Mouse (Mus musculus) heart, postnatal 0 days (tissue): Measurements from ENCODE around the gene Tert. TPM values are rescaled to one million over a fixed set of nuclear protein-coding genes. Genes with fewer than 3 reads are reported as not detected.

ENCODE experiments used
- ATAC-seq: fragments of 200-750 bp; cut with Nextera tagmentation; 2 replicates; pipeline ENCODE4 v1.8.0; 2017; ENCODE audit warnings: low read depth, moderate number of reproducible peaks, moderate library complexity; ENCODE audit not compliant: insufficient read depth
- DNase-seq: peaks from one replicate; pipeline ENCODE4 v3.0.0-alpha.2; 2016; ENCODE audit warnings: low spot score
- H3K27ac ChIP-seq: fragments of 300-500 bp; sonication (generic); 2 replicates; pipeline ENCODE4 v1.5.1; 2014; ENCODE audit warnings: low read depth, mild to moderate bottlenecking
- H3K27me3 ChIP-seq: fragments of 300-500 bp; sonication (generic); 2 replicates; pipeline ENCODE4 v1.6.1; 2014; ENCODE audit warnings: low read length, mixed read lengths; ENCODE audit not compliant: control insufficient read depth, insufficient read depth
- H3K36me3 ChIP-seq: fragments of 300-500 bp; sonication (generic); replicated peaks from 2 replicates; pipeline ENCODE4 v1.6.1; 2014; ENCODE audit warnings: low read length, mixed read lengths; ENCODE audit not compliant: control insufficient read depth, insufficient read depth
- H3K4me1 ChIP-seq: fragments of 300-500 bp; sonication (generic); 2 replicates; pipeline ENCODE4 v1.6.1; 2014; ENCODE audit warnings: antibody characterized with exemption; ENCODE audit not compliant: control insufficient read depth, insufficient read depth
- H3K4me2 ChIP-seq: fragments of 300-500 bp; sonication (generic); 2 replicates; pipeline ENCODE4 v1.6.1; 2014; ENCODE audit warnings: low read depth, mild to moderate bottlenecking, low read length, moderate library complexity
- H3K4me3 ChIP-seq: fragments of 300-500 bp; sonication (generic); 2 replicates; pipeline ENCODE4 v1.5.1; 2014; ENCODE audit warnings: low read depth, low read length
- H3K9ac ChIP-seq: fragments of 300-500 bp; sonication (generic); replicated peaks from 2 replicates; pipeline ENCODE4 v1.6.1; 2014; ENCODE audit warnings: low read depth, low read length, mixed read lengths
- H3K9me3 ChIP-seq: fragments of 300-500 bp; sonication (generic); replicated peaks from 2 replicates; pipeline ENCODE4 v1.6.1; 2016; ENCODE audit warnings: low read length; ENCODE audit not compliant: control insufficient read depth
- CTCF ChIP-seq: IDR thresholded peaks from 2 replicates; pipeline ENCODE4 v1.5.1; 2016; ENCODE audit warnings: antibody characterized with exemption, control low read depth, low read depth
- EP300 ChIP-seq: IDR thresholded peaks from 2 replicates; pipeline ENCODE4 v1.6.1; 2016; ENCODE audit warnings: antibody characterized with exemption, low read depth
- WGBS: fragments of 180-500 bp; shearing (Covaris S2); extraction: QIAGEN DNeasy Blood & Tissue Kit; methylation state at CpG from one replicate; pipeline ENCODE4 v1.1.7; 2014; 5-methylcytosine and 5-hydroxymethylcytosine counted together
- polyA plus RNA-seq: library from polyadenylated mRNA; unstranded; fragments of >200 nt; fragmentation: Nextera tagmentation; extraction: Ambion mirVana; gene quantifications from 2 replicates; pipeline ENCODE4 v1.2.1, GENCODE M21; 2015
- total RNA-seq: library from RNA; depleted of rRNA; stranded (reverse); fragments of >200 nt; gene quantifications from 2 replicates; pipeline ENCODE4 v1.2.3, GENCODE M21; 2014; ENCODE audit warnings: low replicate concordance

The Tert gene
- total and polyA plus RNA-seq, 2 experiments from 2014 or later = 0.48 to 3.5 TPM

DNA sequence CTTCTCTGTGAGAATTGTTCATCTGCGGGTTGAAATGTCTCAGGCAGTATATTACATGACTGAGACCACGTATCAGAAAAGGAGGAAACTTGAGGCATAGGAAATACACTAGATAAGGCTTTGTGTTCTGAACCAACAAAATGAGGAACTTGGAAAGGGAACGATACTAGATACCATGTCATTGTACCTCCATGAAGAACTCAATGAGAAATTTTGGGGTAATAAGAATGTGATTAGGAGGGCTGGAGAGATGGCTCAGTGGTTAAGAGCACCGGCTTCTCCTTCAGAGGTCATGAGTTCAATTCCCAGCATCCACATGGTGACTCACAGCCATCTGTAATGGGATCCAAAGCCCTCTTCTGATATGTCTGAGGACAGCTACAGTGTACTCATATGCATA lies 26.5 kb upstream of the Tert start:
- WGBS = 51% methylated on average over 4 of the region's 4 CpGs
- Histone ChIP-seq H3K4me2 (no peak overlapping the region), H3K4me1 (peaks cover 17% of the 10 kb centered on the region), H3K9me3 (no peaks in the 10 kb centered on the region), H3K27ac (no peak overlapping the region), H3K36me3 (no peaks in the 10 kb centered on the region), H3K9ac (no peak overlapping the region), H3K4me3 (no peak overlapping the region), H3K27me3 (0 out of 2 replicates have a peak, but pooled peaks cover 3% of the 10 kb centered on the region)
- DNase-seq = no peak
- no peak for ATAC-seq
- no peak for TF ChIP-seq CTCF
- TF ChIP-seq EP300 = no peak

DNA sequence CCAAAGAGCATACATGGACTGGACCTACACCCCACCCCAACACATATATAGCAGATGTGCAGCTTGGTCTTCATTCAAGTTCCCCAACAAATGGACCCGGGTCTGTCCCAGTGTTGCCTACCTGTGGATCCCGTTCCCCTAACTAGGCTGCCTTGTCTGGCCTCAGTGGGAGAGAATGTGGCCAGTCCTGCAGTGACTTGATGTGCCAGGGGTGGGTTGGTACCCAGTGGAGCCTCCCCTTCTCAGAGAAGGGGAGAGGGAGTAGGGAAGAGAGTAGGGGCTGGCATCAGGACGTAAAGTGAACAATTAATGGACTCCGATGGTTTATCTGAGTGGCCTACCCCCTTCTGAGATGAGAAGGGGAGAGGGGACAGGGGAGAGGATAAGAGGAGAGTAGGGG lies 23.7 kb upstream of the Tert start:
- Histone ChIP-seq H3K4me1 (peaks cover 17% of the 10 kb centered on the region), H3K9me3 (no peaks in the 10 kb centered on the region), H3K4me3 (peak overlapping the region; percentile 82), H3K4me2 (peak overlapping the region; percentile 98), H3K36me3 (peaks cover 20% of the 10 kb centered on the region), H3K27ac (no peak overlapping the region), H3K27me3 (0 out of 2 replicates have a peak, but pooled peaks cover 3% of the 10 kb centered on the region), H3K9ac (peak overlapping the region; percentile 83)
- WGBS = 48% methylated on average over 4 of the region's 4 CpGs
- ATAC-seq = no peak
- DNase-seq = no peak
- TF ChIP-seq CTCF (no peak), EP300 (no peak)

DNA sequence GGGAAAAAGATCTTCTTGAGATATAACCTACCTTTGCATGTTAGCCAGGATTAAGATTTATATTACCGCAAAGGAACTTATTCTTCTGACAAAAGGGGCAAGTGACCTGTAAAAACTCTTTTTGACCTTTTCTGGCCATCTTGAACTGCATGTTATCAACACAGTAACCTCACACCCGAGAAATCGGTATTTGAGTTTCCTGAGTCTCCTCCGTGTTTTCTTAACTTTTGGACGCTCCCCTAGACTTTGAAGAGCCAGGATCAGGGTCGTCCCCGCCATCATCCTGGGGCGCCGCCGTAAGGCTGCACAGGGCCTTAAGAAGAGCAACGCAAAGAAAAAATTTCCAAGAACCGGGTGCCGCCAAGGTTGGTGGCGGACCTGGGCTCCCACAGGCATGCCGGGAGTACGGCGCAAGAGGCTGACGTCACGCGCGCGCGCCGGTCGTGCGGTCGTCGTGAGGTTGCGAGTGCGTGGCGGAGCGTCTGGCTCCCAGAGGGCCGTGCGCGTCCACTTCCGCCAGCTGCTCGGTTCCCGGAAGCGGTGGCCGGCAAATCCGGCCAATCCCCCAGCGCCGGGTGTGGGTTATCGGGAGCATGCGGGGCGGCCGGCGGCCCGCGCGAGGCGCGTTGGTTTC lies 23.1 kb upstream of the Tert start, which contains the start of gene Clptm1l:
TSS of gene Clptm1l (plus strand) at position 485 of the 634 bp plus-strand sequence.
- ATAC-seq (peak; percentile 99), DNase-seq (peak; percentile 95)
- Histone ChIP-seq H3K27me3 (0 out of 2 replicates have a peak, but pooled peaks cover 2% of the 10 kb centered on the region), H3K4me2 (peak within 1 kb of the TSS; percentile 98), H3K36me3 (peaks cover 25% of the 10 kb centered on the region), H3K27ac (peak within 1 kb of the TSS; percentile 86), H3K4me3 (peak within 1 kb of the TSS; percentile 82), H3K9ac (peak within 1 kb of the TSS; percentile 83), H3K4me1 (peaks cover 17% of the 10 kb centered on the region), H3K9me3 (no peaks in the 10 kb centered on the region)
- TF ChIP-seq EP300 (no peak), CTCF (no peak)
- WGBS = under 1% methylated on average over 53 of the region's 53 CpGs

DNA sequence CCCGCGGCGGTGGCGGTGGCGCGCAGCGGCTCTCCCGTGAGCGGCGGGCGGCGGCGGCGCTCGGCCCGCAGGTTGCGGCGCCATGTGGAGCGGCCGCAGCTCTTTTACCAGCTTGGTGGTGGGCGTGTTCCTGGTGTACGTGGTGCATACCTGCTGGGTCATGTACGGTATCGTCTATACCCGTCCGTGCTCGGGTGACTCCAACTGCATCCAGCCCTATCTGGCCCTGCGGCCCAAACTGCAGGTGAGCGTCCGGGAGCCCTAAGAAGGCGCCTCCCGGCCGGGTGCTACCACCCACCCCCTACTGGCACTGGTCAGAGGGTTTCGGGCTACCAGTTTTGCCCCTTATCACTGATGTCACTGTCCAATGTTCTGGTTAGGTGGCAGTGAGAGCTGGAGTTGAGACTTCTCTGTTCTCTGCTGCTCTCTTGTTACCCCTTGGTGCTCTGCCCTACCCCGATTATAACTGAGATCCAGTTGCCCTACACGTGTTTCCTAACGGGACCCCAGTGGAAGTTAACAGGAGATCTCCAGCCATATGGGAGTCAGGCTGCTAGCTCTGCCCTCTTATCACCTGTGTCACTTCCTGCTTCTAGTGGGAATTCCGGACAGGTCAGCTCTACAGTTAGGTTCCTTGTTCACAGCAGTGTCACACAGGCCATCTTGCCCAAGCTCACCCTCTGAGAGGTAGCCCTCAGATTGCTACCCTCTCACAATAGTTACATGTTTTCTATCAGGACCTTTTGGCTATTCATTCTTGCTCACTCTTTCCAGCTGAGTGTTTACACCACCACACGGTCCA lies 22.4 kb upstream of the Tert start:
- Histone ChIP-seq H3K9ac (peak overlapping the region; percentile 83), H3K27ac (peak overlapping the region; percentile 68), H3K4me2 (peak overlapping the region; percentile 98), H3K36me3 (peaks cover 32% of the 10 kb centered on the region), H3K9me3 (no peaks in the 10 kb centered on the region), H3K27me3 (no peaks in the 10 kb centered on the region), H3K4me3 (peak overlapping the region; percentile 82), H3K4me1 (peaks cover 17% of the 10 kb centered on the region)
- WGBS = 2% methylated on average over 35 of the region's 39 CpGs
- peak; percentile 9 for DNase-seq
- no peak for TF ChIP-seq CTCF
- TF ChIP-seq EP300 = no peak
- ATAC-seq = peak; percentile 45

DNA sequence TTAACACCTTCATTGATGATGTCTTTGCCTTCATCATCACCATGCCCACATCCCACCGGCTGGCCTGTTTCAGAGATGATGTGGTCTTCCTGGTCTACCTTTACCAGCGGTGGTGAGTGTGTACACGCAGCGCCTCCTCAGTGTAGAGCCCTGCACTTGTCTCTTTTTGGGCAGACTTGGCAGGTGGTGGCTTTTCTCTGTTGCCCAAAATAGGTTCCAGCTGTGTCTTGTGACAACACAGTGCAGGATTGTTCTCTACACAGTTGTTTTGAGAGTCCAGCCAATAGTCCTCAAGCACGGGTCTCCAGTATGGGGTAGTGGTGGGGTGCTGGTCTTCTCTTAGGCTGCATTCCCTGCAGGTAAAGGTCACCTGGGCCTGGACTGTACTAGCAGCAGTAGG lies 8.3 kb upstream of the Tert start:
- Histone ChIP-seq H3K9me3 (no peaks in the 10 kb centered on the region), H3K4me3 (no peak overlapping the region), H3K4me2 (no peak overlapping the region), H3K27ac (no peak overlapping the region), H3K4me1 (no peaks in the 10 kb centered on the region), H3K27me3 (no peaks in the 10 kb centered on the region), H3K36me3 (peaks cover 83% of the 10 kb centered on the region), H3K9ac (no peak overlapping the region)
- TF ChIP-seq CTCF (no peak), EP300 (no peak)
- ATAC-seq (no peak), DNase-seq (no peak)
- 62% methylated on average over 5 of the region's 5 CpGs for WGBS
